Mouse (Mus musculus) heart, postnatal 0 days (tissue): ENCODE results near the gene Abca9. TPM values are rescaled to one million over a fixed set of nuclear protein-coding genes. Genes with fewer than 3 reads are reported as not detected.

Experiments used
- ATAC-seq: fragments of 200-750 bp; cut with Nextera tagmentation; 2 replicates; pipeline ENCODE4 v1.8.0; 2017; ENCODE audit warnings: low read depth, moderate number of reproducible peaks, moderate library complexity; ENCODE audit not compliant: insufficient read depth
- DNase-seq: peaks from one replicate; pipeline ENCODE4 v3.0.0-alpha.2; 2016; ENCODE audit warnings: low spot score
- H3K27ac ChIP-seq: fragments of 300-500 bp; sonication (generic); 2 replicates; pipeline ENCODE4 v1.5.1; 2014; ENCODE audit warnings: low read depth, mild to moderate bottlenecking
- H3K27me3 ChIP-seq: fragments of 300-500 bp; sonication (generic); 2 replicates; pipeline ENCODE4 v1.6.1; 2014; ENCODE audit warnings: low read length, mixed read lengths; ENCODE audit not compliant: control insufficient read depth, insufficient read depth
- H3K36me3 ChIP-seq: fragments of 300-500 bp; sonication (generic); replicated peaks from 2 replicates; pipeline ENCODE4 v1.6.1; 2014; ENCODE audit warnings: low read length, mixed read lengths; ENCODE audit not compliant: control insufficient read depth, insufficient read depth
- H3K4me1 ChIP-seq: fragments of 300-500 bp; sonication (generic); 2 replicates; pipeline ENCODE4 v1.6.1; 2014; ENCODE audit warnings: antibody characterized with exemption; ENCODE audit not compliant: control insufficient read depth, insufficient read depth
- H3K4me2 ChIP-seq: fragments of 300-500 bp; sonication (generic); 2 replicates; pipeline ENCODE4 v1.6.1; 2014; ENCODE audit warnings: low read depth, mild to moderate bottlenecking, low read length, moderate library complexity
- H3K4me3 ChIP-seq: fragments of 300-500 bp; sonication (generic); 2 replicates; pipeline ENCODE4 v1.5.1; 2014; ENCODE audit warnings: low read depth, low read length
- H3K9ac ChIP-seq: fragments of 300-500 bp; sonication (generic); replicated peaks from 2 replicates; pipeline ENCODE4 v1.6.1; 2014; ENCODE audit warnings: low read depth, low read length, mixed read lengths
- H3K9me3 ChIP-seq: fragments of 300-500 bp; sonication (generic); replicated peaks from 2 replicates; pipeline ENCODE4 v1.6.1; 2016; ENCODE audit warnings: low read length; ENCODE audit not compliant: control insufficient read depth
- CTCF ChIP-seq: IDR thresholded peaks from 2 replicates; pipeline ENCODE4 v1.5.1; 2016; ENCODE audit warnings: antibody characterized with exemption, control low read depth, low read depth
- EP300 ChIP-seq: IDR thresholded peaks from 2 replicates; pipeline ENCODE4 v1.6.1; 2016; ENCODE audit warnings: antibody characterized with exemption, low read depth
- WGBS: fragments of 180-500 bp; shearing (Covaris S2); extraction: QIAGEN DNeasy Blood & Tissue Kit; methylation state at CpG from one replicate; pipeline ENCODE4 v1.1.7; 2014; 5-methylcytosine and 5-hydroxymethylcytosine counted together
- polyA plus RNA-seq: library from polyadenylated mRNA; unstranded; fragments of >200 nt; fragmentation: Nextera tagmentation; extraction: Ambion mirVana; gene quantifications from 2 replicates; pipeline ENCODE4 v1.2.1, GENCODE M21; 2015
- total RNA-seq: library from RNA; depleted of rRNA; stranded (reverse); fragments of >200 nt; gene quantifications from 2 replicates; pipeline ENCODE4 v1.2.3, GENCODE M21; 2014; ENCODE audit warnings: low replicate concordance

Abca9 gene
- total and polyA plus RNA-seq, 2 experiments from 2014 or later, result 2.3 to 3.5 TPM

DNA sequence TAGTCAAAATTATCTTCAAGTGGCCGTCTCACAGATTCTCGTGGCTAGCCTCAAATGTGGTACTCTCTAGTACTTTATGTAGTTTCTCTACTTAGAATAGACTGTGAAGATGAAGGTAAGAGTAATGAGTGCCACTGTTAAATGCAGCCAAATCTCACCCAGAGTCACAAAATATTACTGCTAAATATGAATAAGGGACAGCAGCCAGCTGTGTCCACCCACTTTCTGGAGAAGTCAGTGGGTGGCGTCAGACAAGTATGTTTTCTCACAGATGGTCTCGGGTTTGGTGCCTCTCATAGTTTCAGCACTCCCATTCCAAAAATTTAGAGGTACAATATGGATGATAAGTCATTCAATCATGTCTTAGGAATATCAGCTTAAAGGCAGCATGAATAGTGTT is 27.3 kb upstream of the Abca9 start:
- no peak for ATAC-seq
- Histone ChIP-seq H3K27ac (no peak overlapping the region), H3K9ac (no peak overlapping the region), H3K36me3 (no peaks in the 10 kb centered on the region), H3K27me3 (no peaks in the 10 kb centered on the region), H3K9me3 (no peaks in the 10 kb centered on the region), H3K4me3 (no peak overlapping the region), H3K4me2 (no peak overlapping the region), H3K4me1 (no peaks in the 10 kb centered on the region)
- 66% methylated on average over 4 of the region's 4 CpGs for WGBS
- TF ChIP-seq EP300 (no peak), CTCF (no peak)
- no peak for DNase-seq

DNA sequence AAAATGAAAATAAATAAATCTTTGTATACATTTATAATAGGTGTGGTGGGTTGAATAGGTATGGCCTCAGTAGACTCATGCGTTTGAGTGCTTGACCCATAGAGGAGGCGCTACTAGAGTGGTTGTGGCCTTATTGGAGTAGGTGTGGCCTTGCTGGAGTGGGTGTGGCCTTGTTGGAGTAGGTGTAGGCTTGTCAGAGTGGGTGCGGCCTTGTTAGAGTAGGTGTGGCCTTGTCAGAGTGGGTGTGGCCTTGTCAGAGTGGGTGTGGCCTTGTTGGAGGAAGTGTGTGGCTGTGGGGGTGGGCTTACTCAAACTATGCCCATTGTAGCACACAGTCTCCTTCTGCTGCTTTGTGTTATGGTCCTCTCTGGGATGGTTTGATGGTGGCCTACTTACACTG is 3.2 kb upstream of the Abca9 start:
- WGBS, result 93% methylated on average over 3 of the region's 3 CpGs
- H3K4me1 ChIP-seq, result no peaks in the 10 kb centered on the region
- TF ChIP-seq CTCF, result no peak
- TF ChIP-seq EP300, result no peak
- H3K27ac ChIP-seq, result no peak overlapping the region
- ATAC-seq (no peak), DNase-seq (no peak)
- no peaks in the 10 kb centered on the region for H3K27me3 ChIP-seq
- no peaks in the 10 kb centered on the region for H3K36me3 ChIP-seq
- H3K9ac ChIP-seq, result no peak overlapping the region
- no peaks in the 10 kb centered on the region for H3K9me3 ChIP-seq
- no peak overlapping the region for H3K4me3 ChIP-seq
- H3K4me2 ChIP-seq, result no peak overlapping the region

DNA sequence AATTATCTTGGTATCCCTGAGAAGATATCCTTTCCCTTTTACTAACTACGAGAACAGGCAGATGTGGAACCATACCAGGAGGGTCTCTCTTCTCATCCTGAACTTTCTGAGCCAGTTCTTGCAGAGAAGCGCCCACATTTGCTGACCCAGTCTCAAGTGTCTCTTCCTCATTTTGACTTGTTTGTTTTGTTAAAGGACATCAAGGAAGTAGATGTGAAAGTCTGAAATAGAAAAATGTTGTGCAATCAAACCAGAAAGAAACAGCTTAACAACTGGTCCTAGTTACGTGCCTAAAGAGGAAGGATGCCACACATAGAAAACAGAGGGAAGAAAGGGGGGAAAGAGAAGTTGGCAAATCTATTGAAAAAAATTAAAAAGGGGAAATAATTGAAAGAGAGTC is 2.2 kb downstream of the Abca9 start:
- ATAC-seq (no peak), DNase-seq (no peak)
- Histone ChIP-seq H3K4me1 (no peaks in the 10 kb centered on the region), H3K27ac (no peak overlapping the region), H3K4me3 (no peak overlapping the region), H3K9me3 (no peaks in the 10 kb centered on the region), H3K9ac (no peak overlapping the region), H3K27me3 (no peaks in the 10 kb centered on the region), H3K36me3 (no peaks in the 10 kb centered on the region), H3K4me2 (no peak overlapping the region)
- no peak for TF ChIP-seq CTCF
- no peak for TF ChIP-seq EP300
- 56% methylated on average over 3 of the region's 3 CpGs for WGBS

DNA sequence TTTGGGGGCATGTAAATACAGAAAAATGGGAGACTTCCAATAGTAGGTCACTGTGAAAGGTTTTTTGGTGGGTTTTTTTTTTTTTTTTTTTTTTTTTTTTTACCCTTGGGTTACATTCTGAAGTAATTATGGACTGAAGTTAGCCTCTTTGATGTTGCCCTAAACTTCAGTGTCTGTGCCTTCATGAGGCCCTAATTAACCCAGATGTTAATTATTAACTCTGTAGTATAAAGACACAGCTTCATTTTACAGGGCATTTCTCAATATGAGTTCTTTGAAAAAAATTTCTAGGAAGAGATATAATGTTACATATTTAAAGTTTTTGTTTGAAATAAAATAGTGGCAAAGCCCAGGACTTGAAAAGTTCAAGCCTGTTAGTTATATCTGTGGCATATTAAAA is 2.6 kb downstream of the Abca9 start:
- Histone ChIP-seq H3K4me2 (no peak overlapping the region), H3K27ac (no peak overlapping the region)
- TF ChIP-seq EP300 (no peak), CTCF (no peak)

DNA sequence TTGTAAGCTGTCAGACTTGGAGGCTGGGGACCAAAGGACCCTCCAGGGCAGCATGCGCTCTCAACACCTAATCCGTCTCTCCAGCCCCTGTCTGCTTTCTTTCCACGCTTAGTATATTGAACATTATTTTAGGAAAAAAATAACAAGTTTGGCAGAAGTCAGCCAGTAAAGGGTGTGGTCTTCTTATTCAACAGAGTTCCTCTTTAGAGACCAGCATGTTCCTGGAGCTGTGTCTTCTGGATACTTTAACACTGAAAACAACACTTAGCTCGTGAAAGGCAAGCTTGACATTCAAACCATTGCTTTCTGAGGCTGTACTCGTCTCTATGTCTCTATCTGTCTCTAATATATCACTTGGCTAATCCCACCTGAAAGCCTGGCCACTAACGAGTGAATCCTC is 10.9 kb downstream of the Abca9 start:
- no peaks in the 10 kb centered on the region for H3K9me3 ChIP-seq
- no peak for ATAC-seq

More for the DNA sequence above, 2.6 kb downstream of the Abca9 start:
- no peak for ATAC-seq
- H3K9me3 ChIP-seq, result no peaks in the 10 kb centered on the region
- no peak overlapping the region for H3K9ac ChIP-seq
- no peak overlapping the region for H3K4me3 ChIP-seq
- no peaks in the 10 kb centered on the region for H3K36me3 ChIP-seq
- H3K27me3 ChIP-seq, result no peaks in the 10 kb centered on the region
- no peak for DNase-seq
- no peaks in the 10 kb centered on the region for H3K4me1 ChIP-seq

DNA sequence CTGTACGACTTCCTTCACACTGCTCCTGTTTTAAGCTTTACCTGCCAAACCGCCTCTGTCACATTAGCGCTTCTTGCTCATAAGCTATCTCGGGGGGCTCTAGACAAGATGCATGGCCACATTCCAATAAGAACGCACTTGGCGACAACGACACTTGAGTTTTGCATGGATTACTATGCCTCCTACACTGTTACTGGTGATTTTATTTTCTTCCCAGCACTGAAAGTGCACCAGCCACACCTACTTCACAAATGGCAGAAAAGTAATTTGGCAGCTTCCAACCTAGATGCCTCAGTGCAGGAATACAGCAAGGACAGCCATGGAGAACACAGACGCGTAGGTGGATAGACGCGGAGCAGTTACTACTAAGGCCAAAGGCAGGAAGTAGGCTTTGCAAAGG is 12.0 kb downstream of the Abca9 start:
- Histone ChIP-seq H3K9me3 (no peaks in the 10 kb centered on the region), H3K27me3 (no peaks in the 10 kb centered on the region), H3K9ac (no peak overlapping the region), H3K4me3 (no peak overlapping the region), H3K4me1 (no peaks in the 10 kb centered on the region), H3K4me2 (no peak overlapping the region), H3K36me3 (no peaks in the 10 kb centered on the region), H3K27ac (no peak overlapping the region)
- WGBS, result 89% methylated on average over 11 of the region's 11 CpGs
- TF ChIP-seq CTCF (no peak), EP300 (no peak)
- ATAC-seq (no peak), DNase-seq (no peak)

More for the DNA sequence above, 10.9 kb downstream of the Abca9 start:
- Histone ChIP-seq H3K4me1 (no peaks in the 10 kb centered on the region), H3K9ac (no peak overlapping the region), H3K27ac (no peak overlapping the region), H3K4me3 (no peak overlapping the region), H3K27me3 (no peaks in the 10 kb centered on the region), H3K36me3 (no peaks in the 10 kb centered on the region), H3K4me2 (no peak overlapping the region)
- no peak for DNase-seq
- 61% methylated on average over 6 of the region's 6 CpGs for WGBS
- TF ChIP-seq EP300 (no peak), CTCF (no peak)
